In genomic region chr4:46226972-46227535, GRCm38 (mm10) we compare ENCODE assay signal across 11 mouse cellular contexts. TPM values are rescaled to one million over a fixed set of nuclear protein-coding genes. Genes with fewer than 3 reads are reported as not detected.
DNase-seq lines count a peak whose midpoint lies in the region; ATAC-seq and TF ChIP-seq lines count a peak whose summit lies in the region.
"Had no signal": no experiment of that assay in that cellular context is flagged by ENCODE, and none has a peak within 500 bp of the region (broad histone marks: within the 10 kb centered on the region; RNA-seq: fewer than 3 reads in every experiment).

No protein-coding gene starts in this region.

- H3K27ac ChIP-seq in kidney, embryonic 15.5 days: no peak overlapping the region
- H3K27ac ChIP-seq in embryonic facial prominence, embryonic 14.5 days (replicated peaks; ENCODE audit: low read depth, low read length): no peak overlapping the region
- no peak overlapping the region for H3K27ac ChIP-seq in midbrain, postnatal 0 days (ENCODE audit: low read depth, low read length)

- ATAC-seq in kidney, embryonic 15.5 days (replicated peaks; ENCODE audit: low FRiP score): peak; percentile 46; the same call in 1 of the 2 replicates
- peak; percentile 72 for ATAC-seq in embryonic facial prominence, embryonic 14.5 days (ENCODE audit: low read depth)
- ATAC-seq in midbrain, postnatal 0 days (ENCODE audit: low FRiP score): no peak
- ATAC-seq: hindbrain, embryonic 16.5 days; liver, postnatal 0 days had no signal

- H3K4me2 ChIP-seq in kidney, embryonic 15.5 days: peak overlapping the region; percentile 10; the same call in 1 of the 2 replicates
- H3K4me2 ChIP-seq in embryonic facial prominence, embryonic 14.5 days (ENCODE audit: low read depth, low read length): no peak overlapping the region
- H3K4me2 ChIP-seq in midbrain, postnatal 0 days (ENCODE audit: low read depth, low read length, poor library complexity, severe bottlenecking): peak overlapping the region; percentile 15; the same call in 1 of the 2 replicates

- WGBS in kidney, embryonic 15.5 days: 52% methylated on average over 19 of the region's 19 CpGs
- 43% methylated on average over 19 of the region's 19 CpGs for WGBS in embryonic facial prominence, embryonic 14.5 days
- 38% methylated on average over 19 of the region's 19 CpGs for WGBS in midbrain, postnatal 0 days

- H3K36me3 ChIP-seq in kidney, embryonic 15.5 days: no peaks in the 10 kb centered on the region
- no peaks in the 10 kb centered on the region for H3K36me3 ChIP-seq in embryonic facial prominence, embryonic 14.5 days (ENCODE audit: control insufficient read depth, insufficient read depth, low read length)
- no peaks in the 10 kb centered on the region for H3K36me3 ChIP-seq in midbrain, postnatal 0 days (ENCODE audit: insufficient read depth, low read length)

- H3K9ac ChIP-seq in kidney, embryonic 15.5 days: no peak overlapping the region
- H3K9ac ChIP-seq in embryonic facial prominence, embryonic 14.5 days (ENCODE audit: low read depth, low read length): no peak overlapping the region
- H3K9ac ChIP-seq in midbrain, postnatal 0 days (replicated peaks; ENCODE audit: low read length, poor library complexity, severe bottlenecking): no peak overlapping the region
- H3K9ac ChIP-seq: liver, postnatal 0 days had no signal

- H3K9me3 ChIP-seq in kidney, embryonic 15.5 days (replicated peaks): no peaks in the 10 kb centered on the region
- H3K9me3 ChIP-seq in embryonic facial prominence, embryonic 14.5 days (ENCODE audit: control insufficient read depth, low read length): no peaks in the 10 kb centered on the region
- H3K9me3 ChIP-seq in midbrain, postnatal 0 days (ENCODE audit: low read length): no peaks in the 10 kb centered on the region

- H3K4me3 ChIP-seq in kidney, embryonic 15.5 days (replicated peaks): no peak overlapping the region
- no peak overlapping the region for H3K4me3 ChIP-seq in embryonic facial prominence, embryonic 14.5 days (ENCODE audit: low read depth, low read length)
- H3K4me3 ChIP-seq in midbrain, postnatal 0 days (ENCODE audit: low read depth, low read length): 0 out of 2 replicates have a peak overlapping the region, but pooled peaks have one; percentile 1
- H3K4me3 ChIP-seq: myocyte had no signal

- TF ChIP-seq CTCF in midbrain, postnatal 0 days (IDR thresholded peaks at IDR 0.05): no peak

- H3K4me1 ChIP-seq in kidney, embryonic 15.5 days: peaks cover 8% of the 10 kb centered on the region
- no peaks in the 10 kb centered on the region for H3K4me1 ChIP-seq in embryonic facial prominence, embryonic 14.5 days (ENCODE audit: control insufficient read depth, insufficient read depth, low read length)
- H3K4me1 ChIP-seq in midbrain, postnatal 0 days (ENCODE audit: insufficient read depth, low read length): peaks cover 5% of the 10 kb centered on the region; the same call in 1 of the 2 replicates

- DNase-seq in kidney, adult 8-10 months: no peak
- peak; percentile 4 for DNase-seq in right cerebral cortex, adult 18-20 months
- DNase-seq in right cerebral cortex, postnatal 4 days: no peak
- DNase-seq in embryonic facial prominence, embryonic 14.5 days (ENCODE audit: low spot score): peak; percentile 67
- DNase-seq in midbrain, postnatal 0 days (ENCODE audit: low spot score): no peak
- DNase-seq in layer of hippocampus, postnatal 10 days (ENCODE audit: low spot score in 2 of 2): no peak
- DNase-seq: cerebellum, postnatal 14 days; liver, postnatal 0 days had no signal

- H3K27me3 ChIP-seq in kidney, embryonic 15.5 days: no peaks in the 10 kb centered on the region
- no peaks in the 10 kb centered on the region for H3K27me3 ChIP-seq in embryonic facial prominence, embryonic 14.5 days (replicated peaks; ENCODE audit: control insufficient read depth, insufficient read depth, low read length)
- no peaks in the 10 kb centered on the region for H3K27me3 ChIP-seq in midbrain, postnatal 0 days (ENCODE audit: insufficient read depth, low read length)

RNA-seq across cellular contexts. Expression of gene Xpa, which starts 30.9 kb away (rescaled TPM):
- polyA plus RNA-seq in kidney, embryonic 15.5 days (2015; fragmentation: Nextera tagmentation; extraction: Ambion mirVana): 19.8 and 21.0 TPM in 2 replicates
- polyA plus RNA-seq in embryonic facial prominence, embryonic 14.5 days (2014; fragmentation: Nextera tagmentation; extraction: Ambion mirVana): 21.0 and 26.0 TPM in 2 replicates
- total RNA-seq in midbrain, postnatal 0 days (2014; rRNA removed): 13.2 and 24.6 TPM in 2 replicates
- 35.5 and 35.9 TPM in 2 replicates for polyA plus RNA-seq in midbrain, postnatal 0 days (2015; fragmentation: Nextera tagmentation; extraction: Ambion mirVana)
- total RNA-seq in layer of hippocampus, postnatal 10 days (2021): 10 to 100 TPM; 19.7 to 21.3 TPM

Comparison
In these comparisons a context has a peak if more than half of its experiments do, and no peak if none do; other contexts are left out.
1. DNase-seq: peak in right cerebral cortex, adult 18-20 months (single experiment) and embryonic facial prominence, embryonic 14.5 days (single experiment); none in kidney, adult 8-10 months (0 of 2), right cerebral cortex, postnatal 4 days (single experiment), midbrain, postnatal 0 days (single experiment) and layer of hippocampus, postnatal 10 days (0 of 2).